Mouse (Mus musculus) liver, embryonic 16.5 days (tissue): ENCODE results near the gene Akap9. TPM values are rescaled to one million over a fixed set of nuclear protein-coding genes. Genes with fewer than 3 reads are reported as not detected.

Experiments used
- ATAC-seq: fragments of 200-750 bp; cut with Nextera tagmentation; 2 replicates; pipeline ENCODE4 v1.8.0; 2017; ENCODE audit warnings: low read depth, mild to moderate bottlenecking, moderate number of reproducible peaks, moderate library complexity
- H3K27ac ChIP-seq: fragments of 300-500 bp; sonication (generic); 2 replicates; pipeline ENCODE4 v1.5.1; 2014; ENCODE audit warnings: mild to moderate bottlenecking, low read length
- H3K27me3 ChIP-seq: fragments of 300-500 bp; sonication (generic); 2 replicates; pipeline ENCODE4 v1.6.1; 2014; ENCODE audit warnings: low read depth, low read length, mixed read lengths; ENCODE audit not compliant: control insufficient read depth, insufficient read depth
- H3K36me3 ChIP-seq: fragments of 300-500 bp; sonication (generic); 2 replicates; pipeline ENCODE4 v1.6.1; 2014; ENCODE audit warnings: mild to moderate bottlenecking; ENCODE audit not compliant: control insufficient read depth, insufficient read depth
- H3K4me1 ChIP-seq: fragments of 300-500 bp; sonication (generic); 2 replicates; pipeline ENCODE4 v1.6.1; 2014; ENCODE audit warnings: low read depth, low read length, mixed read lengths; ENCODE audit not compliant: control insufficient read depth
- H3K4me2 ChIP-seq: fragments of 300-500 bp; sonication (generic); 2 replicates; pipeline ENCODE4 v1.6.1; 2014; ENCODE audit warnings: low read depth, low read length, mixed read lengths
- H3K4me3 ChIP-seq: fragments of 300-500 bp; sonication (generic); 2 replicates; pipeline ENCODE4 v1.5.1; 2014; ENCODE audit warnings: low read depth, mild to moderate bottlenecking, low read length
- H3K9ac ChIP-seq: fragments of 300-500 bp; sonication (generic); 2 replicates; pipeline ENCODE4 v1.6.1; 2014; ENCODE audit warnings: low read depth, low read length
- H3K9me3 ChIP-seq: fragments of 300-500 bp; sonication (generic); replicated peaks from 2 replicates; pipeline ENCODE4 v1.6.1; 2016; ENCODE audit warnings: low read length; ENCODE audit not compliant: control insufficient read depth
- WGBS: fragments of 180-500 bp; shearing (Covaris S2); extraction: QIAGEN DNeasy Blood & Tissue Kit; methylation state at CpG from one replicate; pipeline ENCODE4 v1.1.7; 2014; ENCODE audit not compliant: insufficient replicate concordance; 5-methylcytosine and 5-hydroxymethylcytosine counted together
- polyA plus RNA-seq: library from polyadenylated mRNA; unstranded; fragments of >200 nt; fragmentation: Nextera tagmentation; extraction: Ambion mirVana; gene quantifications from 2 replicates; pipeline ENCODE4 v1.2.1, GENCODE M21; 2015

Akap9 gene
- polyA plus RNA-seq, 1 experiment from 2014 or later: 26.1 TPM

GRCm38 (mm10) chr5:4112570-4113098 lies 184.8 kb downstream of the Akap9 start:
- ATAC-seq: no peak
- H3K4me3 ChIP-seq: no peak overlapping the region

More at GRCm38 (mm10) chr5:4112570-4113098, 184.8 kb downstream of the Akap9 start:
- Histone ChIP-seq H3K27me3 (no peaks in the 10 kb centered on the region), H3K4me1 (no peaks in the 10 kb centered on the region), H3K27ac (no peak overlapping the region), H3K9ac (no peak overlapping the region), H3K4me2 (no peak overlapping the region), H3K36me3 (no peaks in the 10 kb centered on the region), H3K9me3 (no peaks in the 10 kb centered on the region)
- 73% methylated on average over 5 of the region's 5 CpGs for WGBS

Other genes starting within 250 kb of the Akap9 start
- 2.5 and 2.8 TPM in 2 replicates for gene Ankib1, start 125.1 kb upstream of the Akap9 start, polyA plus RNA-seq
- 18.7 and 19.6 TPM in 2 replicates for gene Krit1, start 124.9 kb upstream of the Akap9 start, polyA plus RNA-seq
- gene Lrrd1, start 82.9 kb upstream of the Akap9 start, polyA plus RNA-seq: not detected in 2 replicates
- gene Mterf1a, start 34.1 kb upstream of the Akap9 start, polyA plus RNA-seq: 4.0 and 4.8 TPM in 2 replicates
- 62.3 and 64.9 TPM in 2 replicates for gene Cyp51, start 176.7 kb downstream of the Akap9 start, polyA plus RNA-seq